Mouse (Mus musculus): Measurements from ENCODE around the gene Aar2. TPM values are rescaled to one million over a fixed set of nuclear protein-coding genes. Genes with fewer than 3 reads are reported as not detected.

Gene Aar2
- polyA plus RNA-seq, 1 experiment from 2014 or later, result 52.7 TPM

GRCm38 (mm10) chr2:156576850-156577587 is 29.6 kb downstream of the Aar2 start:
- DNase-seq (ENCODE audit: low spot score) (no peak), ATAC-seq (ENCODE audit: insufficient read depth, low FRiP score, low TSS enrichment) (no peak)
- no peaks in the 10 kb centered on the region for H3K27me3 ChIP-seq (ENCODE audit: control insufficient read depth, insufficient read depth, low read length)
- no peak overlapping the region for H3K4me3 ChIP-seq (ENCODE audit: low read depth, low read length)
- 84% methylated on average over 7 of the region's 7 CpGs for WGBS
- no peak overlapping the region for H3K27ac ChIP-seq (ENCODE audit: low read depth, low read length)
- no peaks in the 10 kb centered on the region for H3K36me3 ChIP-seq (ENCODE audit: control insufficient read depth, insufficient read depth, low read length)
- no peak overlapping the region for H3K4me2 ChIP-seq (ENCODE audit: low read depth)
- H3K9me3 ChIP-seq (ENCODE audit: control insufficient read depth, low read length), result no peaks in the 10 kb centered on the region
- no peak overlapping the region for H3K9ac ChIP-seq (ENCODE audit: low read length)
- H3K4me1 ChIP-seq (ENCODE audit: control insufficient read depth, insufficient read depth, low read length), result no peaks in the 10 kb centered on the region

DNA sequence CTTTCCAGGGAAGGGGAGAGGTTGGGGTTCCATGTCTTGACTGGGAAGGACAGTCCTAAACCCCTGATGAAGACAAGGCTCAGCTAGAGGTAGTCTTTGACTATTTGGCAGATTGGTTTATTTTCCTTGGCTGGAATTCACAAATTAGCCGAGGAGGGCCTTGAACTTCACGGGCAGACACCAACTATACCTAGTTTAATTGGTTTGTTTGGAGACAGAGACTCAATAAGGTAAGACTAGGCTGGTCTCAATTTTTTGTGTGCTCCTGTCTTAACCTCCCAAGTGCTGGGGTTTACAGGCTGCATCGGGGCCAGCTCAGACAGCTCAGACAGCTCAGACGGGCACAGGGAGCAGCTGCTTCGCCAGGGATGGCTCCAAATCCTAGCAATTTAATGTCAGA is 33.1 kb downstream of the Aar2 start:
- 85% methylated on average over 5 of the region's 5 CpGs for WGBS
- Histone ChIP-seq H3K27me3 (ENCODE audit: control insufficient read depth, insufficient read depth, low read length) (no peaks in the 10 kb centered on the region), H3K27ac (ENCODE audit: low read depth, low read length) (no peak overlapping the region), H3K4me1 (ENCODE audit: control insufficient read depth, insufficient read depth, low read length) (peaks cover 5% of the 10 kb centered on the region; the same call in 1 of the 2 replicates), H3K36me3 (ENCODE audit: control insufficient read depth, insufficient read depth, low read length) (no peaks in the 10 kb centered on the region), H3K4me3 (ENCODE audit: low read depth, low read length) (no peak overlapping the region), H3K9me3 (ENCODE audit: control insufficient read depth, low read length) (no peaks in the 10 kb centered on the region), H3K9ac (ENCODE audit: low read length) (no peak overlapping the region), H3K4me2 (ENCODE audit: low read depth) (no peak overlapping the region)
- DNase-seq (ENCODE audit: low spot score) (no peak), ATAC-seq (ENCODE audit: insufficient read depth, low FRiP score, low TSS enrichment) (no peak)

DNA sequence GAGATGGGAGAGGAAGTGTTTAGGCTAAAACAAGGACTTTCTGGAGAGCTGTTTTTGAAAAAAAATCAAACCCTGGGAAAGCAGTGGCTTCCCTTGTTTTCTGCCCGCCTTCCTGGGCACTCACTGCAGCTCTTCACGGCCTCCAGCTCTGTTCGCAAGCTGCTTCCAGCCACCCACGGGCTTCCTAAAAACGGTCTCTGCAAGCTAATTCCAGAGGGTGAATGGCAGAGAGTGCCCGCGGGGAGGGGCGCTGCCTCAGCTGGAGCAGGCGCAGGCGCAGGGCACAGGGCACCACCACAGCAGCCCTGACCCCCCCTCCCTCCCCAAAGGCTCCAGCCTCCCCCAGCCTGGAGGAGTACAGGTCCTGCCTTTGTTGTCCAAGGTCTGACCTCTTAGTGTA is 33.9 kb downstream of the Aar2 start:
- 70% methylated on average over 10 of the region's 10 CpGs for WGBS
- Histone ChIP-seq H3K27me3 (ENCODE audit: control insufficient read depth, insufficient read depth, low read length) (no peaks in the 10 kb centered on the region), H3K9ac (ENCODE audit: low read length) (no peak overlapping the region), H3K4me2 (ENCODE audit: low read depth) (no peak overlapping the region), H3K4me1 (ENCODE audit: control insufficient read depth, insufficient read depth, low read length) (peaks cover 5% of the 10 kb centered on the region; the same call in 1 of the 2 replicates), H3K9me3 (ENCODE audit: control insufficient read depth, low read length) (no peaks in the 10 kb centered on the region), H3K4me3 (ENCODE audit: low read depth, low read length) (no peak overlapping the region), H3K27ac (ENCODE audit: low read depth, low read length) (no peak overlapping the region), H3K36me3 (ENCODE audit: control insufficient read depth, insufficient read depth, low read length) (no peaks in the 10 kb centered on the region)
- DNase-seq (ENCODE audit: low spot score) (no peak), ATAC-seq (ENCODE audit: insufficient read depth, low FRiP score, low TSS enrichment) (no peak)

DNA sequence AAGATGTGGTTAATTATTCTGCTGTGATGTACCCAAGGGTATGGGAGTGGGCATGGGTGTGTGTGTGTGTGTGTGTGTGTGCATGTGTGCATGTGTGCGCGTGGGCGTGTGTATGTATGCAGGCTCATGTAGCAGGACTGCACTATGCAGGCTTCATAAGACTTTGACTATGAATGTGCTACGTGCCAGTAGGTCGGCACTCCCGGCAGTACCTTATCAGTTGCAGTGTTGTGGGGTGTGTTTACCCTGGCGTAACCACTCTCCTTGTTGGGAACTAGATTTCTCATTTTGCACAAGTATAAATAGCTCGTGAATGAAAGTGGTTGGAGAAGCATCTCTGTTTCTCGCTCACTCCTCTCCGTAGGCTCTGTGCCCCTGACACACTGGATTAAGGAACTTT is 35.5 kb downstream of the Aar2 start:
- no peak overlapping the region for H3K9ac ChIP-seq (ENCODE audit: low read length)
- H3K27me3 ChIP-seq (ENCODE audit: control insufficient read depth, insufficient read depth, low read length), result no peaks in the 10 kb centered on the region
- 91% methylated on average over 10 of the region's 10 CpGs for WGBS
- H3K4me2 ChIP-seq (ENCODE audit: low read depth), result no peak overlapping the region
- H3K9me3 ChIP-seq (ENCODE audit: control insufficient read depth, low read length), result no peaks in the 10 kb centered on the region
- H3K4me1 ChIP-seq (ENCODE audit: control insufficient read depth, insufficient read depth, low read length), result peaks cover 5% of the 10 kb centered on the region; the same call in 1 of the 2 replicates
- DNase-seq (ENCODE audit: low spot score), result no peak
- no peaks in the 10 kb centered on the region for H3K36me3 ChIP-seq (ENCODE audit: control insufficient read depth, insufficient read depth, low read length)
- H3K27ac ChIP-seq (ENCODE audit: low read depth, low read length), result no peak overlapping the region
- ATAC-seq (ENCODE audit: insufficient read depth, low FRiP score, low TSS enrichment), result no peak
- H3K4me3 ChIP-seq (ENCODE audit: low read depth, low read length), result no peak overlapping the region

DNA sequence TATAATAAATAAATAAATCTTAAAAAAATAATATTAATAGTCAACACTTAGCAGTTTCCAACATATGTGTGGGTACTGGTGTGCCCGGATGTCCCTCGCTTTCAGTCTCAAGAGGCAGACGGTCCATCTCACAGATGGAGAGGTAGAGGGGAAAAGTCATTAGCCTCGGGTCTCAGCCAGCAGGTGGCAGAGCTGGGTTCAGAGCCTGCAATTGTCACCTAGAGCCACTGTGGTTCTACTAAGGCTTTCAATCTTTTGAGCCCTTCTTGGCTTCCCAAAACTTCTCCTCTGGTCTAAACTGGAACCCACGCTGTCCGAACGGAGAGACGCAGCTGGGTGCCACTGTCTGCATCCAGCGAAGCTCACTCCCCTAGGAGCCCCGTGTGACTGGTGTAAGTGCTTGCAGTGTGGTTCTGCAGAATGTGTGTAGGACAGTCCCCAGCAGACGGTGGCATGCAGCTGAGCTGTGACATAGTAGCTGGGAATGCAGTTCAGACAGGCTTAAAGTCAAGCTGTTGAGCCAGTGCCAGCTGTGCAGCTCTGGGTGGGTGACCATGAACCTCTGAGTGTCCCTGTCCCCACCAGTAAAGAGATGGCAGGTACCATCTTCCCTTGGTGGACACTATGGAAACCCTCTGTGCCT is 36.9 kb downstream of the Aar2 start:
- DNase-seq (ENCODE audit: low spot score) (no peak), ATAC-seq (ENCODE audit: insufficient read depth, low FRiP score, low TSS enrichment) (no peak)
- no peak overlapping the region for H3K9ac ChIP-seq (ENCODE audit: low read length)
- peaks cover 5% of the 10 kb centered on the region; the same call in 1 of the 2 replicates for H3K4me1 ChIP-seq (ENCODE audit: control insufficient read depth, insufficient read depth, low read length)
- no peak overlapping the region for H3K4me3 ChIP-seq (ENCODE audit: low read depth, low read length)
- H3K27ac ChIP-seq (ENCODE audit: low read depth, low read length), result no peak overlapping the region
- no peaks in the 10 kb centered on the region for H3K9me3 ChIP-seq (ENCODE audit: control insufficient read depth, low read length)
- H3K27me3 ChIP-seq (ENCODE audit: control insufficient read depth, insufficient read depth, low read length), result no peaks in the 10 kb centered on the region
- 68% methylated on average over 11 of the region's 11 CpGs for WGBS
- no peak overlapping the region for H3K4me2 ChIP-seq (ENCODE audit: low read depth)
- H3K36me3 ChIP-seq (ENCODE audit: control insufficient read depth, insufficient read depth, low read length), result no peaks in the 10 kb centered on the region

- H3K9me3 ChIP-seq (ENCODE audit: control insufficient read depth, low read length), result no peaks in the 10 kb centered on the region
- H3K4me1 ChIP-seq (ENCODE audit: control insufficient read depth, insufficient read depth, low read length), result peaks cover 5% of the 10 kb centered on the region; the same call in 1 of the 2 replicates
- 45% methylated on average over 14 of the region's 14 CpGs for WGBS
- DNase-seq (ENCODE audit: low spot score), result peak; percentile 38
- H3K27ac ChIP-seq (ENCODE audit: low read depth, low read length), result no peak overlapping the region
- H3K9ac ChIP-seq (ENCODE audit: low read length), result 0 out of 2 replicates have a peak overlapping the region, but pooled peaks have one; percentile 7
- H3K4me2 ChIP-seq (ENCODE audit: low read depth), result no peak overlapping the region; the same call in 1 of the 2 replicates
- no peak; the same call in 1 of the 2 replicates for ATAC-seq (ENCODE audit: insufficient read depth, low FRiP score, low TSS enrichment)
- H3K4me3 ChIP-seq (ENCODE audit: low read depth, low read length), result no peak overlapping the region
- H3K27me3 ChIP-seq (ENCODE audit: control insufficient read depth, insufficient read depth, low read length), result no peaks in the 10 kb centered on the region
- H3K36me3 ChIP-seq (ENCODE audit: control insufficient read depth, insufficient read depth, low read length), result no peaks in the 10 kb centered on the region
Observed at GRCm38 (mm10) chr2:156584797-156585471, 37.5 kb downstream of the Aar2 start.

DNA sequence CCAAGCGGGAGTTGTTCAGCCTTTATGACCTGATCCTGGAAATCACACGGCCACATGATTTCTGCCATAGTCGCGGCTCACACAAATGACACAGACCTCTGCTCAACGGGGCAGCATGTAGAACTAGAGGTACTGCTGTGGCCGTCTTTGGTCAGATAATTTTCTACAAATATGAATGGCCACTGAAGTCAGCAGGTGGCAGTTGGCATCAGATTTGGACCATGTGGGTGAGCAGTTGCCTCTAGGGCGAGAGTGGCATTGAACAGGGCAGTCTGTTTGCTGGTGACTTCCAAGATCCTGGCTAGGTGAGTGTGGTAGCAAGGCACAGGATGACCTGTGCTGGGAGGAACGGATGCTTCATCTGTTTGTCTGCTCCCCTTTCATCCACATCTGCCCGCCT is 42.1 kb downstream of the Aar2 start:
- ATAC-seq (ENCODE audit: insufficient read depth, low FRiP score, low TSS enrichment), result no peak
- WGBS, result 92% methylated on average over 9 of the region's 9 CpGs
- Histone ChIP-seq H3K27ac (ENCODE audit: low read depth, low read length) (no peak overlapping the region), H3K4me2 (ENCODE audit: low read depth) (no peak overlapping the region), H3K9ac (ENCODE audit: low read length) (no peak overlapping the region), H3K9me3 (ENCODE audit: control insufficient read depth, low read length) (no peaks in the 10 kb centered on the region), H3K4me3 (ENCODE audit: low read depth, low read length) (no peak overlapping the region), H3K36me3 (ENCODE audit: control insufficient read depth, insufficient read depth, low read length) (no peaks in the 10 kb centered on the region), H3K27me3 (ENCODE audit: control insufficient read depth, insufficient read depth, low read length) (no peaks in the 10 kb centered on the region), H3K4me1 (ENCODE audit: control insufficient read depth, insufficient read depth, low read length) (peaks cover 5% of the 10 kb centered on the region; the same call in 1 of the 2 replicates)
- DNase-seq (ENCODE audit: low spot score), result no peak

DNA sequence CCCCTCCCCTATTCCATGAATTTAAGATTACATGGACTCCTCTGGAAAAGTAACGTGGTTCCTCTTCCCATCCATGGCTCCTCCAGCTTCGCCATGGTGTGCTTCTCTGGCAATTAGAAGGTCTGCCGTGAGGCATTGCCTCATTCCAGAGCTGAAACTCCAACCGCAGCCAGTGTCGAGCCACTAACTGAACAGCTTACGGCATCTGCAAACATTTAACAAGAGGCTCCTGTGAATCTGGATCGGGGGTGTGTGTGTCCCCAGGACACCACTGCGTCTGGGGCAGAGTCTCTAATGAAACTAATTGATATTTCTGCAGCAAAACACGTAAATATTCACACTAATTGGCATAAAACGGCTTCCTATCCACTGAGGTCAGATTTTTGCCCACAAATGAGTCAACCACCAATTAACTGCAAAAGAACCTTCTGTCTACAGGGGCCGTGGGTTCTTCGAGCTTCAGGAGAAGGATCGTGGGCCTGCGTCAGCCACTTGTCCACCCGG is 47.7 kb downstream of the Aar2 start:
- Histone ChIP-seq H3K4me1 (ENCODE audit: control insufficient read depth, insufficient read depth, low read length) (no peaks in the 10 kb centered on the region), H3K36me3 (ENCODE audit: control insufficient read depth, insufficient read depth, low read length) (no peaks in the 10 kb centered on the region), H3K9me3 (ENCODE audit: control insufficient read depth, low read length) (no peaks in the 10 kb centered on the region), H3K4me2 (ENCODE audit: low read depth) (no peak overlapping the region), H3K4me3 (ENCODE audit: low read depth, low read length) (no peak overlapping the region), H3K27ac (ENCODE audit: low read depth, low read length) (no peak overlapping the region), H3K9ac (ENCODE audit: low read length) (no peak overlapping the region), H3K27me3 (ENCODE audit: control insufficient read depth, insufficient read depth, low read length) (no peaks in the 10 kb centered on the region)
- no peak for DNase-seq (ENCODE audit: low spot score)
- WGBS, result 76% methylated on average over 15 of the region's 15 CpGs
- no peak for ATAC-seq (ENCODE audit: insufficient read depth, low FRiP score, low TSS enrichment)
